ENCODE assay signal across 22 mouse cellular contexts in genomic region chr7:93044788-93045187, GRCm38 (mm10). TPM values are rescaled to one million over a fixed set of nuclear protein-coding genes. Genes with fewer than 3 reads are reported as not detected.
DNase-seq lines count a peak whose midpoint lies in the region; ATAC-seq lines count a peak whose summit lies in the region.
"Had no signal": no experiment of that assay in that cellular context is flagged by ENCODE, and none has a peak within 500 bp of the region (broad histone marks: within the 10 kb centered on the region; RNA-seq: fewer than 3 reads in every experiment).

No protein-coding gene starts in this region.

- WGBS in hindbrain, embryonic 11.5 days, result 52% methylated on average over 1 of the region's 1 CpGs
- WGBS in hindbrain, embryonic 10.5 days, result 86% methylated on average over 1 of the region's 1 CpGs
- 69% methylated on average over 1 of the region's 1 CpGs for WGBS in hindbrain, embryonic 14.5 days
- 80% methylated on average over 1 of the region's 1 CpGs for WGBS in hindbrain, embryonic 16.5 days

- H3K4me2 ChIP-seq in hindbrain, embryonic 11.5 days (replicated peaks; ENCODE audit: low read depth, low read length), result no peak overlapping the region
- H3K4me2 ChIP-seq in hindbrain, embryonic 14.5 days (replicated peaks), result no peak overlapping the region
- no peak overlapping the region for H3K4me2 ChIP-seq in hindbrain, embryonic 16.5 days (ENCODE audit: low read length)
- H3K4me2 ChIP-seq: embryonic facial prominence, embryonic 12.5 days; forebrain, embryonic 13.5 days had no signal

- DNase-seq in hindbrain, embryonic 11.5 days (ENCODE audit: low spot score), result no peak
- DNase-seq in hindbrain, embryonic 10.5 days (ENCODE audit: low spot score), result no peak
- no peak for DNase-seq in hindbrain, embryonic 14.5 days (ENCODE audit: low spot score)
- no peak for DNase-seq in right cerebral cortex, postnatal 36 days (ENCODE audit: low spot score in 2 of 2)
- DNase-seq: adrenal gland, adult 8-10 months; adrenal gland, postnatal 14 days; adrenal gland, postnatal 36 days; cerebellum, adult 11 months; cerebellum, adult 18-20 months; cerebellum, adult 8-10 months; cerebellum, adult 9-11 months; cerebellum, postnatal 14 days; cerebellum, postnatal 36 days had no signal

- no peaks in the 10 kb centered on the region for H3K9me3 ChIP-seq in hindbrain, embryonic 11.5 days (ENCODE audit: control insufficient read depth, low read length)
- H3K9me3 ChIP-seq in hindbrain, embryonic 10.5 days, result no peaks in the 10 kb centered on the region
- no peaks in the 10 kb centered on the region for H3K9me3 ChIP-seq in hindbrain, embryonic 14.5 days (ENCODE audit: control insufficient read depth, low read length)
- no peaks in the 10 kb centered on the region for H3K9me3 ChIP-seq in hindbrain, embryonic 16.5 days (ENCODE audit: control insufficient read depth, low read length)
- H3K9me3 ChIP-seq: embryonic facial prominence, embryonic 10.5 days; embryonic facial prominence, embryonic 12.5 days; forebrain, embryonic 13.5 days had no signal

- no peaks in the 10 kb centered on the region for H3K4me1 ChIP-seq in hindbrain, embryonic 11.5 days (replicated peaks; ENCODE audit: control insufficient read depth, insufficient read depth, low read length)
- peaks cover 4% of the 10 kb centered on the region; the same call in 1 of the 2 replicates for H3K4me1 ChIP-seq in hindbrain, embryonic 10.5 days (replicated peaks)
- no peaks in the 10 kb centered on the region for H3K4me1 ChIP-seq in hindbrain, embryonic 14.5 days (replicated peaks; ENCODE audit: control insufficient read depth, insufficient read depth, low read length)
- H3K4me1 ChIP-seq in hindbrain, embryonic 16.5 days (ENCODE audit: control insufficient read depth, insufficient read depth, low read depth, low read length), result no peaks in the 10 kb centered on the region
- H3K4me1 ChIP-seq: embryonic facial prominence, embryonic 10.5 days; embryonic facial prominence, embryonic 12.5 days; forebrain, embryonic 13.5 days had no signal

- no peak overlapping the region for H3K9ac ChIP-seq in hindbrain, embryonic 11.5 days (ENCODE audit: low read depth, low read length)
- no peak overlapping the region for H3K9ac ChIP-seq in hindbrain, embryonic 14.5 days
- H3K9ac ChIP-seq in hindbrain, embryonic 16.5 days (ENCODE audit: low read depth, low read length), result no peak overlapping the region
- H3K9ac ChIP-seq: embryonic facial prominence, embryonic 12.5 days; forebrain, embryonic 13.5 days had no signal

- peak overlapping the region; percentile 24; the same call in 1 of the 2 replicates for H3K27ac ChIP-seq in hindbrain, embryonic 11.5 days (ENCODE audit: low read depth, low read length)
- no peak overlapping the region for H3K27ac ChIP-seq in hindbrain, embryonic 10.5 days
- H3K27ac ChIP-seq in hindbrain, embryonic 14.5 days, result no peak overlapping the region
- no peak overlapping the region for H3K27ac ChIP-seq in hindbrain, embryonic 16.5 days (ENCODE audit: low read depth, low read length)
- H3K27ac ChIP-seq: embryonic facial prominence, embryonic 10.5 days; embryonic facial prominence, embryonic 12.5 days; forebrain, embryonic 13.5 days had no signal

- ATAC-seq in hindbrain, embryonic 11.5 days (ENCODE audit: low FRiP score), result peak; percentile 49; the same call in 1 of the 2 replicates
- peak; percentile 51; the same call in 1 of the 2 replicates for ATAC-seq in hindbrain, embryonic 14.5 days (ENCODE audit: low FRiP score)
- no peak; the same call in 1 of the 2 replicates for ATAC-seq in hindbrain, embryonic 16.5 days
- 0 out of 2 replicates have a peak, but pooled peaks have one; percentile 11 for ATAC-seq in common myeloid progenitor, adult 5-6 weeks (replicated peaks; ENCODE audit: low read depth, poor library complexity, severe bottlenecking)
- ATAC-seq: activated CD4-positive, CD25-positive, alpha-beta regulatory T cell, adult 4 months; forebrain, embryonic 13.5 days; forebrain, embryonic 16.5 days; Patski had no signal

- H3K27me3 ChIP-seq in hindbrain, embryonic 11.5 days (ENCODE audit: control insufficient read depth, insufficient read depth, low read length), result no peaks in the 10 kb centered on the region
- H3K27me3 ChIP-seq in hindbrain, embryonic 10.5 days (ENCODE audit: insufficient read depth, poor library complexity, severe bottlenecking), result no peaks in the 10 kb centered on the region
- H3K27me3 ChIP-seq in hindbrain, embryonic 14.5 days (ENCODE audit: control insufficient read depth, insufficient read depth, low read length), result no peaks in the 10 kb centered on the region
- no peaks in the 10 kb centered on the region for H3K27me3 ChIP-seq in hindbrain, embryonic 16.5 days (replicated peaks; ENCODE audit: control insufficient read depth, insufficient read depth, low read length)
- H3K27me3 ChIP-seq: embryonic facial prominence, embryonic 12.5 days; forebrain, embryonic 13.5 days; Patski had no signal

- no peaks in the 10 kb centered on the region for H3K36me3 ChIP-seq in hindbrain, embryonic 11.5 days (ENCODE audit: control insufficient read depth, insufficient read depth, low read length)
- no peaks in the 10 kb centered on the region for H3K36me3 ChIP-seq in hindbrain, embryonic 10.5 days
- H3K36me3 ChIP-seq in hindbrain, embryonic 14.5 days (replicated peaks; ENCODE audit: control insufficient read depth, insufficient read depth), result no peaks in the 10 kb centered on the region
- H3K36me3 ChIP-seq in hindbrain, embryonic 16.5 days (ENCODE audit: control insufficient read depth, insufficient read depth, low read length), result no peaks in the 10 kb centered on the region
- H3K36me3 ChIP-seq: embryonic facial prominence, embryonic 10.5 days; embryonic facial prominence, embryonic 12.5 days had no signal

- H3K4me3 ChIP-seq in hindbrain, embryonic 11.5 days (ENCODE audit: low read depth, low read length), result no peak overlapping the region
- no peak overlapping the region for H3K4me3 ChIP-seq in hindbrain, embryonic 10.5 days
- H3K4me3 ChIP-seq in hindbrain, embryonic 14.5 days (replicated peaks; ENCODE audit: low read length), result no peak overlapping the region
- no peak overlapping the region for H3K4me3 ChIP-seq in hindbrain, embryonic 16.5 days (ENCODE audit: low read length)
- H3K4me3 ChIP-seq: embryonic facial prominence, embryonic 10.5 days; embryonic facial prominence, embryonic 12.5 days; forebrain, embryonic 13.5 days had no signal

RNA-seq across cellular contexts. Expression of gene Fam181b, which starts 34.9 kb away (rescaled TPM):
- 34.3 and 35.6 TPM in 2 replicates for polyA plus RNA-seq in hindbrain, embryonic 11.5 days (2014; fragmentation: Nextera tagmentation; extraction: Ambion mirVana)
- polyA plus RNA-seq in hindbrain, embryonic 10.5 days (2016; fragmentation: Nextera tagmentation; extraction: Ambion mirVana), result 30.1 and 40.4 TPM in 2 replicates
- 53.0 and 56.4 TPM in 2 replicates for polyA plus RNA-seq in hindbrain, embryonic 14.5 days (2014; fragmentation: Nextera tagmentation; extraction: Ambion mirVana)
- 47.5 and 48.9 TPM in 2 replicates for polyA plus RNA-seq in hindbrain, embryonic 16.5 days (2015; fragmentation: Nextera tagmentation; extraction: Ambion mirVana)
- total RNA-seq in common myeloid progenitor, adult 5-6 weeks (2017), result not detected in 2 replicates
- total RNA-seq: MEL had no signal
- polyA plus RNA-seq: activated CD4-positive, CD25-positive, alpha-beta regulatory T cell, adult 4 months; Patski had no signal
